Mouse (Mus musculus): ENCODE data around the gene Il17rb.
A peak's percentile ranks its signal among the peaks of the same experiment; 100 is the strongest.

Il17rb gene

DNA sequence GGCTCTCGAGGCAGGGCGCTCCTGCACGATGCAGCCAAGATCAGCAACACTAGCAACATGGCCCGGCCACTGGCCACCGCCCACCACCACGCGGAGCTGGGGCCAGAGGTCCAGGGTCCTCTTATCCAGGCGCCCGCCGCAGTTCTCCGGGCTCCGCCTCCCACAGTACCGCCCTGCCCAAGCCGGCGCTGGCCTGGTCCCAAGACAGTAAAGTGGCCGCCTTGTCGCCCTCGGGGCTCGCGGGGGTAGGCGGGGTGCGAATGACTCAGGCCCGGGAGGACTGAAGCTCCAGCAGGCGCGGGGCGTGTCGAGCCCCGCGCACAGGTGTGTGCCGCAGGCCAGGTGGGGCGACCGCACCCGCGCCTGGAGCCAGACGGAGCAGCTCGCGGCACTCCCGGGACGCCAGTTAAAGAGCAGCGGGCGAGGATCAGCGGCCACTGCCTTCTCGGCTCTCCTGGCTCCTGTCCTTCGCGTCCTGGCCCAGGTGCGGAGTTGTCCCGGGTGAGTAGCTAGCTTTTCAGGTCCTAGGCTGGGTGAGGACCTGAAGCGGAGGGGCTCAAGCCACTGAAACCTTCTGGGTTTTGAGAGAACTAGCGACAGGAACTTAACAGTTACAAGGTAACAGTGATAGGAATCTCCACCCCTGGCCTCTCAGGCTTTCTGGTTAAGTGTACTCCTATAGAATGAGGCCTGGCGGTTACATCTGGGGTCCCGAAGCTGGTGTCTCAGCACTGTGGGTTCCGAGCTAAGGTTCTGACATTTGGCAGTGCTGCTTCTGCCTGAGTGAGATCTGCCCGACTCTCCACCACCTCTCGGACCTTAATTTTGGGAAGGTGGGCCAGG, at the start of gene Il17rb, which contains the start of gene Chdh:
TSS of gene Il17rb (minus strand) at position 164 of the 843 bp plus-strand sequence.
TSS of gene Chdh (plus strand) at position 291 of the 843 bp plus-strand sequence.
- DNase-seq (ENCODE audit: low spot score), result peak; percentile 73

DNA sequence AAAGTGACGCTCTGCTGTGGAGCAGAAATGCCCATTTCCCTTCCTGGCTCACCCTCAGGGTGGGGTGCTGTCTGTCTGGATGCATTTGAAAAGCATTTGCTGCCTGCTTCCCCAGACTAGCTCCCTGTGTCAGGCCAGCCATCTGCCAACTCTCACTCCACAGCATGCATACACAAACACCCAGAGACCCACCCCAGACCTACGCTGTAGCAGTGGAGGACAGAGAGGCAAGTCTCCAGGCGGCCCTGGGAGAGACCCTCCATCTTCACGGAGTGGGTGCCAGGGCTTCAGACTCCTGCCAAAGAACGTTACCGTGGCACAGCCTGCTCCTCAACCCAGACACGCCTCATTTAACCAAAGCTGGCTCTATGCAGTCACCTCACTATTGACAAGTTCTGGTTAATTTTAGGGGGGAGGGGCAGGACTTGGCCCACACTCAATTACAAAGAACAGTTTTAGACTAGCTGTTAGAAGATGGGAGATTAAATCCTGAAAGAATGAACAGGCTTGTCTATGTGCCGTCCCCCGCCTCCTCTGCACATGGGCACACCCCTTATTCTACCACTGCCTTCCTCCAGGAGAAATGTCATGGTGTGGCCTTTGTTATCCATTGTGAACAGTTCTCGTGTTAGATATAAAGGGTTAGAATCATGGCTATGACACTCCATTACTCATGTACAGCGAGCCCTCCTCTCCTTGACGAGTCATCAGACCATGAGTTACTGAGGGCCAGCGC, 47.5 kb upstream of the Il17rb start:
- DNase-seq (ENCODE audit: low spot score), result peak; percentile 12

DNA sequence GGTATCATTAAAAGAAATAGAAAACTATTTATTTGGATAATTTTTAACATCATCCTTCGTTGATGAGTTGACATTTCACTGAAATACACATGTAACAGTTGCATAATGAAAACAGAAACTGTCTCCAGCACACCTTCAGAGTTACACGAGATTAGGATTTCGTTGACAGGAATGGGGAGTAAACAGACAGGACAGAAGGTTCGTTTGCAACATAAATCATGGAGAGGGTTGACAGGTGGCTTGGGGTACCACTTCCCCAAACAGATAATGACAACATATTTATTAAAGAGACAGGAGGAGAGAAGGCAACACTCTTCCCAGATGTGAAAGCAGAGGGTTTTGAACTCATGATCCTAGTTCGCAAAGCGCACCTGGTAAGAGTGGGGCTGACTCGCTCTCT, 46.2 kb upstream of the Il17rb start:
- no peak for DNase-seq (ENCODE audit: low spot score)

DNA sequence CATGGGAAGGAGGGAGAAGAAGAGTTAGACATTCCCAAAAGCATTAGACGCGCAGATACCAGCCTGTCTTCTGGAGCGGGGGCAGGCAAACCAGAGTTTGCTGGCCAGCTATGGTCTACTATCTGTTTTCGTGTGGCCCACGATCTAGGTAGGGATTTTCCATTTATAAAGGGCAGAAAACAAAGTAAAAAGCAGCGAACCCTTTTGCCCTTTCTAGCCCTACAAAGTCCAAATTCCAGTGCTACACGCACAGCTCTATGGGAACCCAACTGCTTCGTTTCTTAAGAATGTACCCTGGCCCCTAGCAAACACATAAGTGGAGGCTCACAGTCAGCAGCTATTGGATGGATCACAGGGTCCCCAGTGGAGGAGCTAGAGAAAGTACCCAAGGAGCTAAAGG, 41.6 kb upstream of the Il17rb start:
- DNase-seq (ENCODE audit: low spot score), result no peak

DNA sequence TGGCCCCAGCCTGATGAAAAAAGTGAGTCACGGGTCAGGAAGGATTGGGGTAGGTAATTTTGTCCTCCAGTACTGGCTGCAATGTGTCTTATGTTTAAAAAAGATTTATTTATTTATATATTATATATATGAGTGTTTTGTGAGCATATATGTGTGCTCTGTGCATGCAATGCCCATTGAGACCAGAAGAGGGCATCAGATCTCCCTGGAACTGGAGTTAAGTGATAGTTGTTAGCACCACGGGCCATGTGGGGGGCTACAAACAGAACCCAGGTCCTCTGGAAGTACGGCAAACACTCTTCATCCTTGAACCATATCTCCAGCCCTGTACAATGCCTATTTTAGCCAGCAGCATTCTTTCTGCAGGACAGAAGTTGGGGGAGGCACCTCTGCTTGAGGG, 39.4 kb upstream of the Il17rb start:
- DNase-seq (ENCODE audit: low spot score), result no peak

DNA sequence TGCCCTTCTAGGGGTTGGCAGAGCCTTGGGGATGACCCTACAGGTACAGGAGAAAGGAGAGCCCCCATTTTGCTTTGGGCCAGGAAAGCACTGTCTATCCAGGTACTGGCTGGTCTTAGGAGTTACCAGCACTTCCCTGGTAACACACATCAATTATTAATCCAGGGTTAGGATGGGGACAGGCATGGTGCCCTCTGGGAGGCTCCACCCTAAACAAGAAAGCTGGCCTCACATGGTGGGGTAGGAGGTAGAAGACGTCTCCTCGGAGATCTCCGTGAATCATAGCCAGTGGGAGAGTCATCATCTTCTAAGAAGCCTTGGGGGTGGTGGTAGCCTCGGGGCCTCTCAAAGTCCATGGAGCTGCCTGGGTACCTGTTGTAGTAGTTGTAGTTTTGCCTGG, 38.3 kb upstream of the Il17rb start:
- DNase-seq (ENCODE audit: low spot score), result no peak

DNA sequence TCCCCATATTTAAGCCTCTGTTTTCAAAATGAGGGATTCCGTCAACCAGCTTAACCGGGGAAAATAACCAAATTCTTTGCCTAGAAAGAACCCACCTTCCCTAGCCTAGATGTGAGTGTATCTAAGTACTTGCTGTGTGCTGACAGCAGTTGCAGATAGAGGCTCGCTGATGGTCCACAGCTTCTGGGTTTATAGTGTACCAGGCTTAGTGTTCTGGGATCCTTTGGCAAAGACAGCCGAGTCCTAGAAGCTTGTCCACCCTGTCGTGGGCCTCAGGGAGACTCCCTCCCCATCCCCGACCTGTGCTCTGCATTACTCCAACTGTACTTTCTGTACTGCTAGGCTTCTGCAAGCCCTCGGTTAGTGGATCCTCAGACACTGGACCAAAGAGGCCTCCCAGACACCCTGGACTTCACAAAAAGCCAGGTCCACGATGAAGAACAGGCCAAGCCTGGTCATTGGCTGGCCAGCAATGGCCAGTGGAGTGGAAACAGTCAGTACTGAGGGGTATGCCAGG, 37.1 kb upstream of the Il17rb start:
- no peak for DNase-seq (ENCODE audit: low spot score)

DNA sequence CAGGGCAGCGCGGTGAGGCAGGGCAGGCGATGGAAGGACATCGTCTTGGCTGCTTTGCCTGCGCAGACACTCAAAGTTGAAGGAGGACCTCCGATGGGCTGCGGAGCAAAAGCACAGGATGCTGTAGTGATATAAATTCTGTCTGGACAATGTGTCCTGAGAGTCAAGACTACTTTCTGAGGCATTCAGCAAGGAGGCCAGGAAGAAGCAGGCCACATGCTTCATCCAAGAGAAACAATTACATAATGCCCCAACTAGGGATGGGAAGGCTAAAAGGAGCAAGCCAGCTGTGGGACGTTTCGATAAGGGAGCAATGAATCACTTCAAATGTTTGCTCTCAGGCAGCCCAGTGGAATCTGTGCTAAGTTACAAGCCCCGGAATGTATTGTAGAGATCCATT, 36.5 kb upstream of the Il17rb start:
- DNase-seq (ENCODE audit: low spot score), result peak; percentile 38

DNA sequence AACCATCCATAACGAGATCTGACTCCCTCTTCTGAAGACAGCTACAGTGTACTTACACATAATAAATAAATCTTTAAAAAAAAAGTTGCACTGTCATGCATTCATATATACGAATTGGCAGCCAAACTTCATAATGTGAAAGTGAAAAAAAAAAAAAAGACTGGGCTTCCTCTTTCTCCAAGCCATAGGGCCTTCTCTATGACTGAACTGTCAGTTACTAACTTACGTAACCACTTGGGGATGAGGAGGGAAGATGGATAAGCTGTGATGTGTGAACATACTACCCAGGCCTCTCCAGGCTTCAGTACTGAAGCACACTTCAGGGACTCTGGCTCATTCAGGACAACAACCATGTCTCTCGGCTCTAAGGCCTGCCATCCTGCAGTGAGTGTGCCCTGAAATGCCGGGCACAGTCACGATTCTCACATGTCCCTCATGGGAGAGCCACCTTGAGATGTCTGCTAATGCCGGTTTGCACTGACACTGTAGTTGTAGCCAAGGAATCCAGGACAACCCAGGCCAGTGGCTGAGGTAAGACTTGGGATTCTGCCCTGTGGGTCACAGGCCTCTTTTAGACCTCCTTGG, 34.8 kb upstream of the Il17rb start:
- no peak for DNase-seq (ENCODE audit: low spot score)

DNA sequence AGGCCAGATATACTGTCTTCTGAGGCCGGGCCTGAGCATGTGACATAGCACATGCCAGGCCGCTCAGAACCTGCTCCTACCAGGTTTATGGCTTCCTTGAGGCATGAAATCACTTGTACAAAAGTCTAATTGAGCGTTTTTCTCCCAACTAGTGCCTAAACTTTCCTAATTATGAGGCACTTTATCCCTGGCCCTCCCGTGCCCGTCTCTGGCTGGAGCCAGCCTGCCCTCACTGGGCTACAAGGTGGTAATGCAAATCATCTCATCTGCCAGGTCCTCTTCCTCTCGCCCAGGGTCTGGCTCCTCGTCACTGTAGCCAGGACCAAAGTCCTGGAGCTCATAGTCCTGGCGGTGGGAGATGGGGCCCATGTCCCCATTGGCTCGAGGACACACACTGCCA, 33.1 kb upstream of the Il17rb start:
- no peak for DNase-seq (ENCODE audit: low spot score)

DNA sequence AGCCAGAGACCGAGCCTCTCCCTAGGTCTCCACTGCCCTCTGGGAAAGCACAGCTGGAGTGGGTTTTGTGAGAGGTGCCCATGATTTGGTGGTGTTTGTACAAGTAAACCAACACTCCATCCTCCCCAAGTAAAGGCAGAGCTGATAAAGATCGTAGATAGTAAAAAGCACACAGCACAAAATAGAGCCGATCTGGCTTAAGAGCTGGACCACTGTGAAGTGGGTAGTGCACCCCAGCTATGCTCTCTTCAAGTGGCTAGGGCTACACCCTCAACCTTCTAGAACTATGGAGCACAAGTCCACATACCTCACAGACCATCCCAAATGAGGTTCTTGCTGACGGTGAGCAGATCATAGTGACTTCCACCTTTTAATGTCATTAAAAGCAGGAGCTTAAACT, 30.7 kb upstream of the Il17rb start:
- DNase-seq (ENCODE audit: low spot score), result no peak

DNA sequence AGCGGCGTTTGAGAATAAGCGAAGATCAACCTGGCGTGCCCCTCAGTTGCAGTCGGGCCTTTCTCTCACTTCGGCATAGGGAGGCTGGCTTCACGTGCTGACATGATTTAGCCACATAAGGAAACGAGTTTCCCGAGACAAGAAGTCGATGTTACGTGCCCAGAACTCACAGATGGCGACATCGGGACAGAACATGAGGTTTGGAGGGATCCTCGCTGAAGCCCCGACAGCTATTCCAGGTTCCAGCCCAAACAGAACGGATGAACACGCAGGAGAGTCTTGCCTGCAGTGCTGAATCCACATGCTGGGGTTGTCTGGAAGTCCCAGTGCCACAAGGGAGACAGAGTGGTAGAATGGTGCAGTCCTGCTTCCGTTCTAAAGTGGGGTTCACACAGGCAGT, 29.7 kb upstream of the Il17rb start:
- DNase-seq (ENCODE audit: low spot score), result no peak

DNA sequence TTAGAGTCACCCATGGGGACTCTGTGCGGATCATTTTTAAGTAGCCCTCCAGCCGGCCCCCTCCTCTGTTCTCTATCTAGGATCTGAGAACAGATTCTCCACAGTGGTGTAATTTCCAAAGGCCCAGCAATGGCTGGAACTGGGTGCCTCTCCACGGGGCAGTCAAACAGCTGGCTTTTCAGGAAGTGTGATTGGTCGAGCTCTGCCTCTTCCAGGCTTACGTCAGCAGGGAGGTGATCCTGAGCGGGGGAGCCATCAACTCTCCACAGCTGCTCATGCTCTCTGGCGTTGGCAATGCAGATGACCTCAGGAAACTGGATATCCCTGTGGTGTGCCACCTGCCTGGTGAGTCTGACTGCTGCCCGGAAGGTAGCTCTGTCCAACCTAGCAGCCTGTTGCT, 24.7 kb upstream of the Il17rb start:
- no peak for DNase-seq (ENCODE audit: low spot score)

DNA sequence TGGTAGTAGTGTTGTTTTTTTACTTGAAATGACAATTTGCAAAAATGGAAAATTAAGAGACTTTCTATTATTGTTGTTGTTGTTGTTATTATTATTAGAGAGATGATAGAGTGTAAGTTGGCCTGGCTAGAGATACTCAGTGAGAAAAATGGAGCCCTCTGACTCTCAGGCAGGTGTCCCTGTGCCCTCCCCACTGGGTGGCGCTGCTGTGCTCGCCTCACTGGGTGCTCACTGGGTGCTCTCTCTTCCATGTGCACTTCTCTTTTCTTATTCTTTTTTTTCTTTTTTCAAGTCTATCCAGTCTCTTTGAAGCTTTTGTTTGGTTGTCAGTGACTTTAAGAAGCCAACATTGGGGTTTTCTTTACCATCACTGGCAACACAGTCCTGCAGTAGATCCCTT, 18.7 kb upstream of the Il17rb start:
- no peak for DNase-seq (ENCODE audit: low spot score)

DNA sequence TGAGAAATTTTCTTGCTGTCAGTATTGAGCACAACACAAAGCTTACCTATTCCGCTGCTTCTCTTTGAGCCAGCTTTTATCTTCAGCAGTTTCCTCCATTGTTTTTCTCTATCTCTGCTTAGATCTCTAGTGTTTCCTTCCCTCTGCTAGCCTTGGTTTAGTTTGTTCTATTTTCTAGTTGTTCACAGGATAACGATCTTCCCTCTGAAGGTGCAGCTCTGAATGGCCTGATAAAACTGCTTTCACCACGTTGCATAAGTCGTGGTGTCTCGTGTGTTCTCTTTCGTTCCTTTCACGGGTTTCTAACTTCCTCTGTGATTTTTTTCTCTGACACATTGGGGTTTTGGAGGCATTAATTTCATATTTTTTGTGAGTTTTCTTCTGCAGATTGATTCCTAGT, 15.7 kb upstream of the Il17rb start:
- DNase-seq (ENCODE audit: low spot score), result no peak

DNA sequence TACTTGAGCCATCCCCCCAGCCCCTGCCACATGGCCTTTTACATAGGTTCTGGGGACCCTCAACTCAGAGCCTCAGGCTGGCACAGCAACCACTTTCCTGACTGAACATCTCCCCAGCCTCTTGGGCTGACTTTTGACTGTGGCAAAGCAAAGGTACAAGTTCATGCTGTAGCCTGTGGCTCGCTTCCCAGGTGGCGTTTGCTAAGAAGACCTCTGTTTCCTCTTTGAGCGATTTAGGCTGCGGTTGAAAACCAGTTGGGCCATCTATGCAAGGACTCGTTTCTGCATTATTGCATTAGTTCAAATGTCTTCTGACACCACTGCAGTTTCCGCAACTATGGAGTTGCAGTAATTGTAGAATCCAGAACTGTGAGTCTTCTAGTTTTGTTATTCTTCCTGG, 13.8 kb upstream of the Il17rb start:
- DNase-seq (ENCODE audit: low spot score), result no peak

DNA sequence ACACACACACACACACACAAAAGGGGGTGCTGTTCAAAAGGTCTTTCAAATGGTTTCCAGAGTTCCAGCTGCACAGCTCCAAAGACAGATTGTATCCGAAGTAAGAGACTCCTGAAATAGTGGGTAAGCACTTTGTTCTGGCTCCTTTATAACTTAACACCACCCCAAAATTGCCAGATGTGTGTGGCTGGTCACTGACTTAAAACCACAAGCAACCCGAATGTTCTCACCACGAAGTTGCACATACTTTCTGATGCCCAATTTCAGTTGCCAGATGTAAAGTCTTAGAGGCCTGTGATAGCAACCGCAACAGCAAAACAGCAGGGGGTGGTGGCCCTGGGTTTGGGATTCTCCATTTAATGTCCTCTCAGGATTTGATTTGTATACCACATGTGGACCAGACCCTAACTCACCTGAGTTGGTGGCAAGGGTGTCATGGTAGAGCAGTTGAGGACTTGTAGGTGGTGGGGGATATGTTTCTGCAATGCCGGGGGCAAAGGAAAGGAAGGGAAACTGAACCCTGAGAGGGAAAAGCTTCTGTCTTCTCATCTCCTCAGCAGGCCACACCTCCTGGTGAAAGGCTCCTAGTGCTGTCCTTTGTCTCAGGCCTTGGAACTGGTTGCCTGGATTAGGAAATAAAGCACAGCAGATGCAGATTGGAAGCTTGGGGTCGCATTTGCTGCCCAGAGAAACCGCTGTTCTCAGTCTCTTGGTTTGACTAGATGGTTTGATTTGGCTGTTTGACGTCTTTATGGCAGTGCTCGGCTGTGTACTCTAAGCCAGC, 11.3 kb upstream of the Il17rb start:
- no peak for DNase-seq (ENCODE audit: low spot score)

DNA sequence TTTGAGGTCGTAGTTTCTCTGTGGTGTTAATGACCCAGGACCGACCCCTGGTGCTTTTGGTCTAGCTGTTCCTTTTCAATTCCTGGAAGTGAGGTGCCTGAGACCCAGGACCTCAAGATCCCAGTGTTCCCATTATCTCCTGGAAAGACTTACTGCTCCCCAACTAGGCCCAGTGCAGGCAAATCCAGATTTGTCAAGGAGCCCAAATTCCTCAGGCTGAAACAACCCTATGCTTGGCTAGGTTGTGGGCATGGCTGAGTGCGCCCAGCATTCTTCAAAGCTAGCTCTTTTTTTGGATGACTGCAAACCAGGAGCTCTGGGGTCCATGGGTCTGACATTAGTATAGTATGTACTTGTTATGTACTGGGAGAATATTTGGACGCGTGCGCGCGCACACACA, 10.7 kb upstream of the Il17rb start:
- no peak for DNase-seq (ENCODE audit: low spot score)

DNA sequence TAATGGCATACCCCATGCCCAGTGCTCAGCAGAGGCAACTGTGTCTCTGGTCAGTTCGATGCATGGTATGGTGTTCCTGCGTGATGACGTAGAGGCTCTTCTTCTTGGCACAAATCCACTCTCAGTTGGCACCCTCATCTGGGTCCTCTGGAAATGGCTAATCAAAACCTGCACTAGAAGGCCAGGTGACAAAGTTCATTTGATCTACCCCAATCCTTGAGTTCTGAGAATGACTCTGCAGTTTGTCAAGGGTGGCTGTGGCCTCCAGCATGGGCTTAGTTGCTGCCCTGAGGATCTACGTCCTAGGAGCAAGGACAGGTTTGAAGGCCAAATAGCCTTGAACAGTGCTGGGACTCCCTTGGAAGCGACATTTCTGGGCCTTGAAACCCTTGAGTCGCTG, 10.2 kb upstream of the Il17rb start:
- no peak for DNase-seq (ENCODE audit: low spot score)

DNA sequence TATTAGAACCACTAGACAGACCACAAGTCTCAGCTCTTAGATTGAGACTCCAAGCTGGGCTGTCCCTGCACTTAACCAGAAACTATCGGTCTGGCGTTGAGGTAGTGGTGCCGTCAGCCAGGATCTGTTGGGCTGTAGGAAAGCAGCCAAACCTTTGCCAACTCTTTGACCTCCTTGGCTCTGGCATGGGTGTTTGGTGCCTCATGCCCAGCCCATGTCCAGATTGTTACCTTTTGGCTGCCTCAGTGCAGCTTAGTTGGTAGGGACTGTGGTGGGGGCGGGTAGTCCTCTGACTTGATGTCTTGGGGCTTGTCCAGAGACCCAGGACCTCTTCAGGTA, 9.7 kb upstream of the Il17rb start:
- no peak for DNase-seq (ENCODE audit: low spot score)

DNA sequence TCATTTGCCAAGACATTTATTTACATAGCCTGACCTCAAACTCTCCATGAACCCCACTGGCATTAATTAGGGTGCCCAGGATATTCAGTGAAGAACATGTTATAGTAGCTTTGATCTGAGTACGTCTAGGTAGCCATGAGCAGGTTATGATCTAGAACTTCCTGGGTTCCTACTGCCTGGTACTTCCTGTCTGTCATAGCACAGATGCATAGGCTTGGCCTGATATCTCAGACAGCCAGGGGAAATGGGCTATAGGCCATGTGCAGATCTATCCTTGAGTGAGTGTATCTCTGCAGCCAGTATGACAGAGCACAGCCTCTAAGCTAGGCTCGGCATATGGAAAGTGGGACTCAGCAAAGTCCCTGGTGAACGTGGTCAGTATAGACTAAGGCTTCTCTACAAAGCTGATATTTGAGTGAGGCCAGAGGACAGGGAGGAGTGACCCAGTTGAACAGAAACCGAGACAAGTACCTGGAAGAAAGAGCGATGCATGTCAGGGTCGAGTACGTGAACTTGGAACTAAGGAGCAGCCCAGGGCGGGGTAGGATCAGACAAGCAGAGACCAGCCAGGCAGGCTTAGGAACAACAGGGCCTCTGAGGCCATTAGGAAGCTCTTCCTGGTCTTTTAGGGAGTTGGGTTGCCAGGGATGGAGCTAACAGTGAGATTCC, 9.2 kb upstream of the Il17rb start:
- no peak for DNase-seq (ENCODE audit: low spot score)

DNA sequence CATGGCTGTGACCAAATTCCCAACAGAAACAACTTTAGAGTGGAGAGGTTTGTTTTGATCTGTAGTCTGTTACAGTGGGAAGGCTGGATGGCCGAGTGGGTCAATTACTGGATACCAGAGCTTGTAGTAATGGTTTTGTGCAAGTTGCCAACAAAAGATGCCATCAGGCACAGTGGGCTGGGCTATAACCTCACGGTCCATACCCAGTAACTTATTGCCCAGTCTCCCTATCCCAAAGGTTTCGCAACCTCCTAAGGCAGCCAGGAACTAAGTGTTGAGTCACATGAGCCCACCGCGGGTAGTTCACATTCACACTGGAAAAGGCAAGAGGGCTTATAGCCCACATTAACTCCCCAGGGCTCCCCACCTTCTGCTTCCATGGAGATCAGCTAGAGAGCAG, 8.0 kb upstream of the Il17rb start:
- no peak for DNase-seq (ENCODE audit: low spot score)
